Mouse (Mus musculus) forebrain, embryonic 11.5 days (tissue): ENCODE measurements at regions not wholly inside any gene's neighbourhood (a gene's known extent, or its start where the extent isn't known, plus 50 kb on each side); places are given as distances from the start of the nearest gene placed in this dataset.
A peak's percentile ranks its signal among the peaks of the same experiment; 100 is the strongest.

Source experiments
- ATAC-seq: fragments of 200-750 bp; cut with Nextera tagmentation; replicated peaks from 2 replicates; pipeline ENCODE4 v1.8.0; 2017; ENCODE audit warnings: moderate TSS enrichment; ENCODE audit not compliant: low FRiP score
- DNase-seq: peaks from one replicate; pipeline ENCODE4 v3.0.0-alpha.2; 2017; ENCODE audit warnings: low spot score
- H3K27ac ChIP-seq: fragments of 300-500 bp; sonication (generic); 2 replicates; pipeline ENCODE4 v1.5.1; 2014; ENCODE audit warnings: low read depth, low read length
- H3K27me3 ChIP-seq: fragments of 300-500 bp; sonication (generic); 2 replicates; pipeline ENCODE4 v1.6.1; 2014; ENCODE audit warnings: mild to moderate bottlenecking, low read length, mixed read lengths; ENCODE audit not compliant: control insufficient read depth, insufficient read depth
- H3K36me3 ChIP-seq: fragments of 300-500 bp; sonication (generic); 2 replicates; pipeline ENCODE4 v1.6.1; 2014; ENCODE audit warnings: mild to moderate bottlenecking, low read length, moderate library complexity, mixed read lengths; ENCODE audit not compliant: control insufficient read depth, insufficient read depth
- H3K4me1 ChIP-seq: fragments of 300-500 bp; sonication (generic); replicated peaks from 2 replicates; pipeline ENCODE4 v1.6.1; 2014; ENCODE audit warnings: low read length, mixed read lengths; ENCODE audit not compliant: control insufficient read depth, insufficient read depth
- H3K4me2 ChIP-seq: fragments of 300-500 bp; sonication (generic); 2 replicates; pipeline ENCODE4 v1.6.1; 2014; ENCODE audit warnings: low read depth, mild to moderate bottlenecking, low read length, moderate library complexity, mixed read lengths; ENCODE audit not compliant: severe bottlenecking
- H3K4me3 ChIP-seq: fragments of 300-500 bp; sonication (generic); 2 replicates; pipeline ENCODE4 v1.5.1; 2014; ENCODE audit warnings: low read depth, low read length
- H3K9ac ChIP-seq: fragments of 300-500 bp; sonication (generic); 2 replicates; pipeline ENCODE4 v1.6.1; 2014; ENCODE audit warnings: low read length
- H3K9me3 ChIP-seq: fragments of 300-500 bp; sonication (generic); 2 replicates; pipeline ENCODE4 v1.6.1; 2016; ENCODE audit warnings: low read length, mixed read lengths; ENCODE audit not compliant: control insufficient read depth
- WGBS: fragments of 180-500 bp; shearing (Covaris S2); extraction: QIAGEN DNeasy Blood & Tissue Kit; methylation state at CpG from one replicate; pipeline ENCODE4 v1.1.7; 2014; 5-methylcytosine and 5-hydroxymethylcytosine counted together

DNA sequence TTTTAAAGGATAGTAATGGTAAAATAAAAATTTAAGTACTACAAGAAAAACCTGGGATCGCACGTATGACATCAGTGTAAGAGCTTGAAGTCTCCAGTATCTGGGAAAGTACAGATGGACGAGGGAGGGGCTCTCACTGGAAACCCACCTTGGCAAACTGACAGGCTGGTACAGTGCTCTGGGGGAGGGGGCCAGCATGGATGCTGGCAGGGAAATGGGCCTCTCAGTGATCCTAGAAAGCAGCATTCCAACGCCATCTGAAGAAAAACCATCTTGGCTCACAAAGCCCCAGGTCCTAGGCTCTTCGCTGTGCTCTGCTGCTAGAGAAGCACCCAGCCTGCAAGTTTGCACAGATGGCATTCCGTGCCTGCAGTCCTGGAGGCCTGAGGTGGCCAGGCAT is 65.1 kb upstream of the A530016L24Rik start:
- H3K27me3 ChIP-seq: no peaks in the 10 kb centered on the region
- H3K9ac ChIP-seq: no peak overlapping the region
- ATAC-seq (no peak), DNase-seq (no peak)
- WGBS: 92% methylated on average over 6 of the region's 6 CpGs
- H3K4me2 ChIP-seq: no peak overlapping the region
- no peaks in the 10 kb centered on the region for H3K9me3 ChIP-seq
- no peak overlapping the region for H3K27ac ChIP-seq
- H3K36me3 ChIP-seq: no peaks in the 10 kb centered on the region
- no peak overlapping the region for H3K4me3 ChIP-seq
- no peaks in the 10 kb centered on the region for H3K4me1 ChIP-seq

DNA sequence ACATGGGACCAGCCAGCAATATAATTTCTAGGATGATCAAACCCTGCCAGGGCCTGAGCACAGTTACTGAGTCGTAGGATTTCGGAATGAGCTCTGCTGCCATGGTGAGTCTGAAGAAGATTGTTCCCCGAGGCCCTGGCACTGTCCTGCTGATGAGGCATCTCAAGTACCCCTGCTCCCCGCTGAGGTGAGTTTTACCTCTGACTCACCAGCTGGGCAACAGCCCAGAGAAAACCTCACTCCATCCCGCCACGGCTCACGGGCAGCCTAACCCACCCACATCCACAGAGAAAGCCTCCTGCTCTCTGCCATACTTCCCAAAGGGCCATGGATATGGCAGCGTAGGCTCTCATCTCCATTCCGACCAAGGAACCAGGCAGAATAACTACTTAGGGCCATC is 62.6 kb upstream of the A530016L24Rik start:
- Histone ChIP-seq H3K9ac (no peak overlapping the region), H3K27ac (no peak overlapping the region), H3K4me1 (no peaks in the 10 kb centered on the region), H3K4me2 (no peak overlapping the region), H3K9me3 (no peaks in the 10 kb centered on the region), H3K27me3 (no peaks in the 10 kb centered on the region), H3K36me3 (no peaks in the 10 kb centered on the region), H3K4me3 (no peak overlapping the region)
- ATAC-seq: no peak
- WGBS: 85% methylated on average over 9 of the region's 9 CpGs
- DNase-seq: no peak

DNA sequence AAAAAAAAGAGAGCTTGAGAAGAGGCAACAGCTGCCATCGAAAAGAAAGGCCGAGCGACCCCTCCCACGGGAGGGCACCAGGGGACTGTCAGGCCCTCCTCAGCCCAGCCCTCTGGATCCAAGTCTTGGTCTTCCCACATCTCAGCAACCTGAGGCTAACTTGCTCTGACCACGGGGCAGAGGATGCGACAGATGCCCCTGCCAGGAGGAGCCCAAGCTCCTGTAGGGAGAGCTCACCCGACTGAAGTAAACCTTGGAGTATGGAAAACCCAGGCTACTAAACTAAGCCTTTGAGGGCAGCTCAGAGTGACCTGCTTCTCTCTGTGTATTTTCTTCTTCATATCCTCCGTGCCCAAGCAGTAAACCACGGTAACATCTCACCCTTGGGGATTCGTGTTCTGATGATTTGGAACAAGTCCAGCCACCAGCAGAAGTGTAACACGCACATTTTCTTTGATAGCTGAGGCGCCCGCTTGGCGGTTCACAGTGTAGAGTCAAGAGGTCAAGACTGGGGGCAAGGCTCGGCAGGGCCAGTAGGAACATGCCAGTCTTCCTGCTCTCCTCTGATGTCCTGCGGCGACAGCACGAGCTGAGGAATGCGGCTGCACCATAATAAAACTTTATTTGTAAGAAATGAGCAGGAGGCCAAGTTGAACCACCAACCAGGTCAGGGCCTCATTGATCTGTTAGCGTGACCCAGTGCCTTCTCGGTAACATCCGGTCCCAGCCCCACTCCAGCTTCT is 59.0 kb upstream of the A530016L24Rik start:
- ATAC-seq (no peak), DNase-seq (no peak)
- Histone ChIP-seq H3K9me3 (no peaks in the 10 kb centered on the region), H3K36me3 (no peaks in the 10 kb centered on the region), H3K4me3 (no peak overlapping the region), H3K4me2 (no peak overlapping the region), H3K27ac (no peak overlapping the region), H3K9ac (no peak overlapping the region), H3K4me1 (peaks cover 2% of the 10 kb centered on the region; the same call in 1 of the 2 replicates), H3K27me3 (no peaks in the 10 kb centered on the region)
- WGBS: 78% methylated on average over 22 of the region's 22 CpGs

- no peaks in the 10 kb centered on the region for H3K9me3 ChIP-seq
- WGBS: 37% methylated on average over 12 of the region's 12 CpGs
- no peak overlapping the region for H3K4me3 ChIP-seq
- H3K4me2 ChIP-seq: no peak overlapping the region
- ATAC-seq (no peak), DNase-seq (no peak)
- H3K36me3 ChIP-seq: no peaks in the 10 kb centered on the region
- peaks cover 7% of the 10 kb centered on the region; the same call in 1 of the 2 replicates for H3K4me1 ChIP-seq
- no peaks in the 10 kb centered on the region for H3K27me3 ChIP-seq
- H3K9ac ChIP-seq: no peak overlapping the region
- no peak overlapping the region for H3K27ac ChIP-seq
Observed at GRCm38 (mm10) chr12:112433315-112433714, 55.9 kb upstream of the A530016L24Rik start.

DNA sequence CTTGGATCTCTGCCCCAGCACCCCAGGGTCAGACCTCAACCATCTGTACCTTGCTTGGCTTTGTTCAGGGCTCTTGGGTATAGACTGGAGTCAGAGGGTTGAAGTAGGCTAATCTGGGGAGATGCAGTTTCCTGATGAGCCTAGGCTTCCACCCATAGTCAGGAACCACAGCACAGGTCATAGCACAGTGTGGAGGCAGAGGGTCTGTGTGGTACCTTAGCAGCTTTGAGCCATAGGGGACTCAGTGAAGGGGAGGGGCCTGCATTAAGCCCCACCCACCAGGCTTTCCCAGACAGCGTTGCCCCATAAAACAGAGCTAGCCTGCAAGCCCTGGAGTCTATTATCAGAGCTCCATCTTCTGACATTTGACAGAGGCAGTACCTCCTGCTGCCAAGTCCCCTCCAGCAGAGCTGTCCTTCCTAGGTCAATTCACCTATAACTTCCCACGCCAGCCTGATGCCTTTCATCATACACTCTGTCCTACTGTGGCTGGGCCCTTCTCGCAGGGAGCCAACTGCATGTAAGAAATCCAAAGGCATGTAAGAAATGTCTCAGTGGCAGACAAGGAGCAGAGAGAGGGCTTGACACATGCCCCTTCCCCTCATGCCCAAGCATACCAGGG is 54.5 kb upstream of the A530016L24Rik start:
- H3K27ac ChIP-seq: peak overlapping the region; percentile 37; the same call in 1 of the 2 replicates
- H3K36me3 ChIP-seq: no peaks in the 10 kb centered on the region
- DNase-seq (no peak), ATAC-seq (peak; percentile 25; the same call in 1 of the 2 replicates)
- peaks cover 7% of the 10 kb centered on the region; the same call in 1 of the 2 replicates for H3K4me1 ChIP-seq
- no peak overlapping the region for H3K4me2 ChIP-seq
- H3K4me3 ChIP-seq: no peak overlapping the region
- no peak overlapping the region for H3K9ac ChIP-seq
- 71% methylated on average over 3 of the region's 3 CpGs for WGBS
- no peaks in the 10 kb centered on the region for H3K9me3 ChIP-seq
- H3K27me3 ChIP-seq: no peaks in the 10 kb centered on the region

DNA sequence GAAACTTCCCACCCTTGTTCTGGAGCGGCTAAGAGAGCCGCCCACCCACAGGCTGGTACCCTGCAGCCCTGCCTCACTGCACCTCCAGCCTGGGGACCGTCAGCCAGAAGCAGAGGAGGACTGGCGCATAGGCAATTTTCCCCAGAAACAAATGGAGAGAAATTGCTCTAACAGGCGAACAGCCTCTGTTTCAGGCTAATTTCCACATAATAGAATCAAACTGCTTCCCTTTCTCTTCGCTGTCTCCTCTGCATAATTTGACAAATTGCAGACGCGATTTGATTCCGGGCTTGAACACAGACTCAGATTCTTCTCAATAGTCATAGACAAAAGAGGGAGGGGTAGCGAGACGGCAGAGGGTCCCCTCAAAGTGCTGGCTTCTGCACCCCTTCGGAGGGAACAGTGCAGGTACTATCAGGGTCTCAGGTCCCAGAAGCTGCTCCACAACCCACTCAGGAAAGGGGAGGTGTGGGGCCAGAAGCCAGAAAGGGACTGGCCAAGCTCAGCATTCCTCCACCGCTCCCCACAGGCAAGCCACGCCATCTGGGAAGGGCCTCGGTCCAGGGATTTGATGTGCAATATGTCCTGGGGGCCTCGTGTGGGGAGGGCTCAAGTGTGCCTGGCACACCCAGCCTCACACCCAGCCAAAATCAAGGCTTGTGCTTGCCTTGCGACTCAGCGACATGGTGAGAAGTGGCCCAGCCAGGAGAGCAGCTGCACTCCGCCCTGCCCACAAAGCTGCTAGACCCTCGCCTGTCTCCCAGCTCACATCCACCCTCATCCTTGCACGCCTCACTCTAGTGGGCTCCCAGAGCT is 53.7 kb upstream of the A530016L24Rik start:
- Histone ChIP-seq H3K4me1 (peaks cover 7% of the 10 kb centered on the region; the same call in 1 of the 2 replicates), H3K36me3 (no peaks in the 10 kb centered on the region), H3K27ac (peak overlapping the region; percentile 37), H3K27me3 (no peaks in the 10 kb centered on the region), H3K4me2 (no peak overlapping the region), H3K9me3 (no peaks in the 10 kb centered on the region), H3K4me3 (no peak overlapping the region), H3K9ac (peak overlapping the region; percentile 23; the same call in 1 of the 2 replicates)
- WGBS: 71% methylated on average over 21 of the region's 21 CpGs
- no peak for DNase-seq
- ATAC-seq: no peak

GRCm38 (mm10) chr12:112437046-112437445 is 52.2 kb upstream of the A530016L24Rik start:
- 75% methylated on average over 3 of the region's 3 CpGs for WGBS

GRCm38 (mm10) chr12:112438206-112438605 is 51.0 kb upstream of the A530016L24Rik start:
- no peak for ATAC-seq

More at GRCm38 (mm10) chr12:112437046-112437445, 52.2 kb upstream of the A530016L24Rik start:
- DNase-seq: no peak
- no peaks in the 10 kb centered on the region for H3K36me3 ChIP-seq
- H3K4me2 ChIP-seq: no peak overlapping the region
- no peak for ATAC-seq
- H3K4me3 ChIP-seq: no peak overlapping the region
- peaks cover 7% of the 10 kb centered on the region; the same call in 1 of the 2 replicates for H3K4me1 ChIP-seq
- H3K27me3 ChIP-seq: no peaks in the 10 kb centered on the region
- H3K9ac ChIP-seq: no peak overlapping the region
- no peak overlapping the region for H3K27ac ChIP-seq
- no peaks in the 10 kb centered on the region for H3K9me3 ChIP-seq

More at GRCm38 (mm10) chr12:112438206-112438605, 51.0 kb upstream of the A530016L24Rik start:
- Histone ChIP-seq H3K27ac (no peak overlapping the region), H3K4me3 (no peak overlapping the region), H3K9ac (no peak overlapping the region), H3K4me1 (peaks cover 7% of the 10 kb centered on the region; the same call in 1 of the 2 replicates), H3K36me3 (no peaks in the 10 kb centered on the region), H3K9me3 (no peaks in the 10 kb centered on the region), H3K4me2 (no peak overlapping the region), H3K27me3 (no peaks in the 10 kb centered on the region)
- no peak for DNase-seq
- WGBS: 86% methylated on average over 8 of the region's 8 CpGs
